Mouse (Mus musculus): ENCODE results near the gene Vezt.

DNA sequence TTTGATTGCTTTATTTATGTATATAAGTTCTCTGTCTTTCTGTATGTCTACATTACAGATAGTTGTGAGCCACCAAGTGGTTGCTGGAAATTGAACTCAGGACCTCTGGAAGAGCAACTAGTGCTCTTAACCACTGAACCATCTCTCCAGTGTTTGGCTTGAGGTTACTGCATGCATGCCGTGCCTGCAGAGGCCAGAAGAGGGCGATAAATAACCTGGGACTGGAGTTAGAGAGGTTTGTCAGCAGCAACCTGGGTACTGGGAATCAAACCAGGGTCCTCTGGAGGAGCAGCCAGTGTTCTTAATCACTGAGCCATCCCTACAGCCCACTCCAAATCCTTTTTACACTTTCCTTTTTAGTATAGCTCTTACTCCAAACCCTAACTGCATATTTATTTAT, 118.8 kb downstream of the Vezt start:
- TF ChIP-seq CTCF (IDR thresholded peaks at IDR 0.05; ENCODE audit: low read depth, low read length), result no peak
- TF ChIP-seq POLR2A (IDR thresholded peaks at IDR 0.05; ENCODE audit: borderline replicate concordance, low read depth, low read length), result no peak
